Mouse (Mus musculus) adrenal gland, postnatal 4 days (tissue): Measurements from ENCODE around the gene Gch1. TPM values are rescaled to one million over a fixed set of nuclear protein-coding genes. Genes with fewer than 3 reads are reported as not detected.
"Not testable (repeated sequence)": the region's sequence is repeated elsewhere in the genome, so short reads cannot be mapped to it uniquely, and the experiment has no call there.

ENCODE experiments used
- DNase-seq, 2 experiments: peaks; one replicate each; pipeline ENCODE4 v3.0.0; 2021 to 2022; ENCODE audit warnings: low spot score in 2 of 2, mixed read lengths in 2 of 2
- total RNA-seq, 2 experiments: library from RNA; stranded (reverse); gene quantifications; 2 replicates each; pipeline ENCODE4 v1.2.3; 2021

Gch1 gene
- total RNA-seq, 2 experiments from 2014 or later, result 42.3 to 43.9 TPM

DNA sequence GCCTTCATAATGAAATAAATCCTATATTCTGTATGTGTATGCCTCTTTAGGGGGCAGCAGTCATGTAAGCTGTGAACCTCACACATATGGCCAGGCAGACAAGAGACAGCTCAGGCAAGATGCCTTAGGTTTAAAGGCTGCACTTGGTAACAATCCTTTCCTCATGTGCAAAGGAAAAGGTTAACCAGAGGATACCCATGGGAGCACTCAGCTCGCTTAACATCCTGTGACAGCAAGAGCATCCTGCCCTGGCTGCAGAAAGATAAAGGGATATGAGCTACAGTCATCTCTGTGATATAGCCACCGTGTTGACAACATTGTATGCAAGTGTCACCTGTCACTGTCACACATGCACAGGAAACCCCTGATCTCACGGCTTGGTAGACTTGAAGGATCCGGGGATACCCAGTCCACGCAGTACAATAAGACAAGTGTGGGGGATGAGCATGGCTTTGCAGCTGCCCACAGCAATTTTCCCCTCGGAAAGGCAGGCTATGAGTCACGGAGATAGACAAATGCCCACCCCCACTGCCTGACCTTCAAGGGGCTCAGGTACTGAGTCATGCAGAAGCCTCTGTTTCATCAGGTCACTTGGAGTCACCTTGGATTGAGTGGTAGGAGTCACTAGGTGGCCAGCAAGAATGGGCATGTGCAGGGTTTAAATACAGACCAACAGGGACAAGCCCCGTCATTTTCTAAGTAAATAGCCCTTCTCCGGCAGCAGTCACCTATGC lies 19.4 kb downstream of the Gch1 start:
- no peak for DNase-seq

DNA sequence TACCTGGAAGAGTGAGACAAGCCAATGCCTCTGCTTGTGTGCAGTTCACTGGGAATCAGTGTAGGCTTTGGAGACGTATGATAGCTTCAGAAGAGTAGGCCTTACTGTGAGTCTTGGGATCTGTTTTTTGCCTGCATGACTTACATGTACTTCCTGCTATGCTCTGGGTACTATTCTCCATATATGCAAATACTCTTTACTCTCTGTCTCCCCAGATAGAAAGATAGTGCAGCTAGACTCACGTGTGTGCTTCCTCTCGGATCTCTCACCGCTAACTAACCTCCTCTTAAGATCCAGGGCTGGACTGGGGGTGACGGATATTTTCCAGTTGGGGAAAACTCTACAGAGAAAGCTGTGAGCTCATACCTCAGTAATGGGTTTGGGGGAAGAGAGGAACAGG lies 23.5 kb downstream of the Gch1 start:
- no peak for DNase-seq

DNA sequence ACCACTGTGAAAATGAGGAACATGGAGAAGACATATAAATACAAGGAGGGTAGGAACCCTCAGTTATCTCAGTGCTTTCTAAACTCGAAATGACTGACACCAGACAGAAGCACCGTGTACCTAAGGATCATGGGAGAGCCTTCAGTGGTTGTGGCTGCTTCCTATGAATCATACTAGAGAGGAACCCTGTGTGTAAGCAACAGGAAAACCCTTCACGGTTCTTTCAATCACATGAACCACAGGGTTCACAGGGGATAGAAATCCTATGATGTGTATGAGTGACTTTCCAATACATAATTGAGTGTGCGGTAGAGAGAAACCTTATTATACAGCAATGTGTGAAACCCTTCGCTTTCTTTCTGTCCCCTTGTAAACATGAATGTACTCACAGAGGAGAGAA lies 24.1 kb downstream of the Gch1 start:
- DNase-seq, result no peak

DNA sequence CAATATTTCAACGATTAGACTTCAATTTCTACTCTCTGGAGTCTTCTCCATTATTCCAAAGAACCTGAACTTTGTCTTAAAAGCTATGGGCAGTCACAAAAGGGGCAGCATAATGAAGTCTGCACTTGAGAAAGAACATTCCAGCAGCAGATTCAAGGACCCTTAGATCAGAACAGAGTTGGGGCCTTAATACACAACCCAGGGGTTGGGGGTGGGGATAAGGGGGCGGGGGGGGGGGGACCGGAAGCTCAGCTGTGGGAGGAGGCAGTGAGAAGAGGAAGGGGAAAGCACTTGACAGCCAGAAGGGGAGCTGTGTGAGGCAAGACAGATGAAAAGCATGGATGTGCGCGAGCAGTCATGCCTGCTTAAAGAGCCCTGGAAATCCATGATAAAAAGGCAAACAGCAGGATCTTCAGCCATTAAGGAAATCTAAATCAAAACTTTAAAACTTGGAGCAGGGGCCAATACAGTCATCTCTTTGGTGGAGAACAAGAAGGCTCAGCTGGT lies 27.2 kb downstream of the Gch1 start:
- no peak for DNase-seq

DNA sequence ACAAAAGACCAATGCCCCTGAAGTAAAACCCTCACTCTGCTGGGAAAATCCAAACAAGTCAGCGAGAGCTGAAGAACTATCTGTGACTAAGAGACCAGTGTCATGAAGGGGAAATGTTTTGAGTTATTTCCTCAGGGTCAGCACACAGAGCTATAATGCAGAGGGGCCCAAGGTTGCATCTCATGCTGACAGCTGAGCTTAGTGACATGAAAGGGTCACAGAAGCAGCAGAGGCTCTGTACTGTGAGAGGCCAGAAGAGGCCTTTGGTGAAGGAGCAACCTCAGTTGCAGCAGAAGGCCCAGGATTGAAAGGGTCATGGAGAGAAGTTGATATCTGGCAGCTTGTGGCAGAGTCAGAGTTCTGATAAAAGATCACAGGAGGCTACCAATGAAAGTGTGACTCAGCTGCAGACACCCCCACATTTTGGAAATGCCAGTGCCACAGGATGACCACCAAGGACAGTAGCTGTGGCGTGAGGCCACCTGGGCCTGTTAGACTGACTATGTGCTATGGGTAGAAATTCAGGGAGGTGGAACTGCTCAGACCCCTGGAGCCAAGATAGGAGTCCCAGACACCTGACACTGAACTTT lies 29.1 kb downstream of the Gch1 start:
- no peak for DNase-seq

DNA sequence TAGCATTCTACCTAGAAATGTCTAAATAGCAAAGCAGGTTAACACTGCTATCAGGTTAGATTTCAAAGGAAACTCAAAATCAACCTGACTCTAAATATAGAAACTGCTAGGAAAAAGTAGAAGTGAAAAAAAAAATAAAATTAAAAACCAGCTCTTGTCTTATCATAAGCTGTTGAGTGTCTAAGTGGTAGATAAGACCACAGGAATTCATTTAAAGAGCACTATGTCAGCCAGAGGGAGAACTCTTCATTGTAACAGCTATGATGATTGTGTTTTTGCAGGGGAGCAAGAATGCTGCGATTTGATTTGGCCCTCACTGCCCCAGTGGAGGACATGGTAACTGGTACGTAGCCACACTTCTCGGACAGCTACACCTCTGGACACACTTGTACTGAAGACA lies 34.9 kb downstream of the Gch1 start:
- no peak for DNase-seq

DNA sequence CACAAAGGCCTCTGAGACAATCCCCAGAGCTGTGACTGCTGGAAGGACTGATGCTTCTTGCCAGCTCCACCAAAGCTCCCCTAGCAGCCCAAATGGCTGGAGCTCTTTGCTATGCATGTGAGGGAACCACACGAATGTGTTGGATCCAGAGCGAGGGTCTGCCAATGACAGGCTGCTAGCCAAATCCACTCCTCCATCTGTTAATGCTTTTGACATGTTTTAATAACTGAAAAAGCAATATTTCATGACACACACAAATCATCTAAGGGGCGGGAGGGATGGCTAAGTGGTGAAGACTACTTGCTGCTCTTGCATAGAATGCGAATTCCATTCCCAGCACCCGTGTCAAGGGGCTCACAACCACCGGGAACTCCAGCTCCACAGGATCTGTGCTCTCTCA lies 37.9 kb downstream of the Gch1 start:
- DNase-seq, result no peak

DNA sequence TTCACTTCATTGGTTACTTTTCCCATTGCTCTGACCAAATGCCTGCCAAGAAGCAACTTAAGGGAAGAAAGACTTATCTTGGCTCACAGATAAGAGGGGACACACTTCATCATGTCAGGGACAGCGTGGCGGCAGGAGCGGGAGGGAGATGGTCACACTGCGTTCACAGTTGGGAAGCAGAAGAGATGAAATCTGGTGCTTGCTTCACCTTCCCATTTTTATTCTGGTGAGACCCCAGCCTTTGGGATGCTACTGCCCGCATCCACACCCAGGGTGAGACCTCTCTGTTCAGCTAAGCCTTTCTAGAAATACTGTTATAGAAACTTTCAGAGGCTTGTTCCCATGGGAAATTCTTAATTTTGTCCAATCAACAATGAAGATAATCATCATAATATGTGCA lies 44.9 kb downstream of the Gch1 start:
- no peak for DNase-seq

DNA sequence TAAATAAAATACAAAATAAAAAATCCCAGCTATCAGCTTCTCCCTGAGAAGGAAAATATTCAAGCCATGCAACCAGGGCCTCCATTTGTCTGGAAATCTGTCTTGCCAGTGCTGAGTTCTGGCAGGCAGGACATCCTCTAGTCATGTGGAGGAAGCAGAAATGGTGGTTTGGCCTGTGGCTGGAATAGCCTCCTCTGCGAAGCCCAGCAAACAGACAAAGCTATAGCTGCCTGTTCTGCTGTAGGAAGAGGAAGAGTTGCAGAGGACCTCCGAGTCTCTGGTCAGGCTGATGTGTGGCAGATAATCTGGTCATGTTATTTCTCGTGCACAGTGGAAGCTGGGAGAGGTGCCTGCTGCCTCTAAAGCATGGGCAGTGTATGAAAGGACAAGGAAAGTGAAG lies 50.4 kb downstream of the Gch1 start:
- DNase-seq, result no peak

DNA sequence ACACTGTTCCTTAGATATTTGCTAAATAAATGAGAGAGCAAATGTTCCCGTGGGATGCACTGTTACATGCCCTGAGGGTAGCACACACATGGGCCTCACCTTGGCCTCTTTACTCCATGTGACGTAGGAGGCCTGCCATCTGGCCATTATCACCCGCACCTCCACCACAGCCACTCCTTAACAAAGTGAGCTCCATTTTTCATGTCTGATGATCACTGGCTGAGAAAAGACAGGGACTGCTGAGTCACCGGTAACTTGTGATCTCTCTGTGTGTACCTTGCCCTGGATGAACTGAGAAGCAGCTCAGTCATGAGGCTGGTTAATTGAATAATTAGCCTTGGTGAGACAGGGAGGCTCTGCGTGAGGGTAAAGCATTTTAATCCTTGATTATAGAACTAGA lies 52.6 kb downstream of the Gch1 start:
- no peak for DNase-seq

DNA sequence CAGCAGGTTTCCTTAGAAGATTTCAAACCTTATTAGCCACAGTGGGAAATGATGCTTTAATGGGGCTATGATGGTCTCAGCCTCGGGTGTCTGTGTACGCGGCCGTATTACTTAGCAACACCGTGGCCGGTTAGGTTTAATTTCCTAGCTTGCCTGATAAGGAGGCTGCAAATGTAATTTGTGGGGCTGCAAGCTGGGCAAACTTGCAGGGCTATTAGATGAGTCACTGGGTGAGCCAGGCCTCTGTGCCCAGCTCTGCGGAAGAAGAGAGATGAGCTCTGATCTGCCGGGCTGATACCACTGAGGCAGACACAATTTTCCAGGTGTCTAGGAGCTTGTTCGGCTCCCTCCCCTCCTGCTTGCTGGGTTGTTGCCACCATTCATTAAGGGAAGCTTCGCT lies 55.3 kb downstream of the Gch1 start:
- DNase-seq, result no peak

DNA sequence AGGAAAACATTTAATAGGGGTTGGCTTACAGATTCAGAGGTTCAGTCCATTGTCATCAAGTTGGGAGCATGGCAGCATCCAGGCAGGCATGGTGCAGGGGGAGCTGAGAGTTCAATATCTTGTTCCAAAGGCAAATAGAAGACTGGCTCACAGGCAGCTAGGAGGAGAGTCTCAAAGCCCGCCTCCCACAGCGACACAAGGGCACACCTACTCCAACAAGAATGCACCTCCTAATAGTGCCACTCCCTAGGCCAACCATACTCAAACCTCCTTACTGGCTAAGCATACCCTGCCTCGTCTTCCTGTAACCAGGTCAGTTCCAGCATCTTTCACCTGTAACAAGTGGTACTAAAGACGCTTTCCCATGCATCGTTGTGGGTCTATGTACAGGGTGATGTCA lies 61.2 kb downstream of the Gch1 start:
- no peak for DNase-seq

DNA sequence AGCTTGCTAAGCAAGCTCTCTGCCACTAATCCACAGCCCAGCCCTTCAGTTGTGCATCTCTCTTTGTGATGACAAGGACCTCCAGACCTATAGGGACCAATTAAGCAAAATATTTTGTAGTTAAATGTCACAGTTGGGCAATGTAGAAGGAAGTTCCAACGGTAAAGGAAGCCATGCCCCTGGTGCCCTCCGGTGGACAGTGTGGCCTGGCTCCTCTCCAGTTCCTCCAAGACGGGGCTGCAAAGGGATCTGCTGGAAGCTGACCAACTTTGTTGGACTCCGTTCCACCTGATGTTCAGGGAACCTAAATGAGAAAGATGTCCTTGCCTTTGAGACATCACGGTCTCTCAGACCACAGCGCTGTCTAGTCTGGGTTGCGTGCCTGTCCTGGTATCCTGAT lies 71.7 kb downstream of the Gch1 start:
- no peak for DNase-seq

DNA sequence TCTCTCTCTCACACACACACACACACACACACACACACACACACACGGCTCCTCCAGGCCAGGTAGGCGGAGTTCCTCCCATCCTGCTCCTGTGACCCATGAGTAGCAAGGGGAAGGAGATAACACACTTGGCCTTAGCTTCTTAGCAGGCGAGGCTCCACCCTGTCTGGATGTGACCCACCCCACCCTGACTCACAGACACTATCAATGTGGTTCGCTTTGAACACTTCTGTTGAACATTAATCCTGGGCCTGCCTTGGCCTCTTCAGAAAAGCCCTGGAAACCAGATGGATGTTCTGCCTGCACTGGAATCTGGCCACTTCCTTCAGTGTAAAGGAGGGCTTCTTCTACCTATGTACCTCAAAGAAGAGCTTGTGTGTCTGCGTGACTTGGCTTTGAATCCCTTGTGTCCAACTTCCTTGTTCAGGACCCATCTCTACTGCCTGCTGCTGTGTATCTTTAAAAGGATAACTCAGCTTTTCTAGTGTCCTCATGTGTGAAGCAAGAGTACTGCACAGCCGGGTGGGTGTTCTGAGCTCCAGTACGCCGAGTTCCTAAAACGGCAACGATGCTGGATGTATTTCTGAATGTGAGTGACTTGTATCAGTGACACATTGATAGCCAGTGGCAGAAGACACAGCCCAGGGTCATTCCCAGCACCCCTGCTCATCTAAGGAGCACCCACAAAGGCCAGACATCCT lies 73.0 kb downstream of the Gch1 start:
- DNase-seq, result no peak

DNA sequence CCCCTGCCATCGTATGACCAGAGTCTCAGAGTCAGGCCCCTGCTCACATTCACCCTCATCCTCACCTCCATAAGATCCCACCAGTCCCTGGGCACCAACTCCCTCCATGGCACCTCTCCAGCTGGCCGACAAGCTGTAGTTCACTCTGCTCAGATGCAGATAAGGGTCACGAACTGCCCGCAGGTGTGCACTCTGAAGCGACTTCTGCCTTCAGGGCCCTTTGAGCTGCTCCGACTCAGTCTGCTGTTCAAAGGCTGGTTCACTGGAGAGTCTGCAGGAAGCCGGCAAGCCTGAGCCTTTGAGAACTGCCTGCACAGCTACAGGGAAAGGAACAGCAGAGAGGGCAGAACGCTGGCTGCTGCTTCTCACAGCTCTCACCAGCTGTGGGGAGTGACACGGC lies 74.1 kb downstream of the Gch1 start:
- no peak for DNase-seq

DNA sequence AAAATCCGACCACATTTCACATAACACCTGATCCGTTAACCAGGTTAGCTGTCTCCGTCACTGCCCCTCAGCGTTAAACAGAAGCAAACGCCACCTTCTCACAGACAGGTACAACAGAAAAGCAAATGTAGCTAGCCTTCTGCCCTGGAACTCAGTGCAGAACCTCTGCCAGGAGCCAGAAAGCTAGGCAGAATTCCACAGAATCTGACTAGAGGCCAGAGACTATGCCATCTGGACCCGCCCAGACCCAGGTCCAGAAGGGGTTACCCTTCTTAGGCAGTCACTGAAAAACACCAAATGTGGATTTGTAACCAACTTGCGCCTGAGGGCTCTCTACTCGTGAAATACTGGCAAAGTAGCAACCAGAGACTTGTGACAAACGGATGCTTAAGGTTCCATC lies 77.9 kb downstream of the Gch1 start:
- DNase-seq, result no peak

DNA sequence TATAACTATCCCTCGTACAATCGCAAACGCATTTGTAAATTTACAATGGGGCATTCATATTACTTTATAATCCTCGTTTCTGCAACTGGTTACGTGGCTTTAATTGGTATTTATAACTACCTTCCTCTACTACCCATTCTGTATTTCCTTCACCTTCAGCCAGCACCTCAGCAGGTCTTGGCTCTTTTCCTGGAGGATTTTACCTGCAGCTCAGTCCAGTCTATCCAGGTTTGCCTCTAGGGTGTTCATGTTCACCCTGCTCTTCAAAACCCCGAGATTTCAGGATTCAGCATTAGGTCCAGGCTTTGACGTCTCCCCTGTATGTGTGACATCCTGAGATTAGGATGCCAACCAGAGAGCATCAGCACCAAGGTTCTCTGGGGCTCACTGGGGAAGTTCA lies 78.8 kb downstream of the Gch1 start:
- not testable (repeated sequence) for DNase-seq

DNA sequence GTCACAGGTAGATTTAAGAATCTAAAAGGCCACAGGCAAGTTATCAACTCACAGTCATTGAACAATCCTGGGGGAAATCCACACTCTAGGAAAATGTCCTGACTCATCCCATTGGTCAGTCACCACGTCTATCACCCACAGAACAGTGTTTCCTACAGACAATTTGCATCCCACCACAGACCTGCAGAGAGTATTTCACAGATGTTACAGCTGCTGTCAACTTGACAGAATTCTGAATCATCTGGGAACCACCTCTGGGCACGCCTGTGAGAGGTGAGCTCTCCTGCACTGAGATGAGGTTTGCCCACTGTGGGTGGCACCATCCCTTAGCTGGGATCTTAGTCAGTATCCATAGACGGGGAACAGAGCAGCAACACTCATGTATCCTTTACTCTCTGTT lies 81.8 kb downstream of the Gch1 start:
- no peak for DNase-seq

DNA sequence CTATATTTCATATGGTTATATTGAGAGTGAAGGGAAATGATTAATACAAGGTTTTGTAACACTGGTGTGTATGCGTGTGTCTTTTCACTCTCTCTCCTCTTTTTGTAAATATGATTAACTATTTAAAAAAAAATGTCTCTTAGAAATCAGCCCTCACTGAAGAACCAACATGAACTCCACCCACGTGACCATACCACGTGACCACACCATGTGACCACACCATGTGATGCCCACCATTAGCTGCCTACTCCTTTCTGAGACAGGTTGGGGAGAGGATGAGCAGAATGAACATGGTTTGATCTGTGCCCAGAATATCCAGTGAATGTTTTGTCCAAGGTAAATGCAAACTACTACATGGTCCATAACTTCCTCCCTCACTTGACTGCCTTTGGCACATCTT lies 83.5 kb downstream of the Gch1 start:
- no peak for DNase-seq

DNA sequence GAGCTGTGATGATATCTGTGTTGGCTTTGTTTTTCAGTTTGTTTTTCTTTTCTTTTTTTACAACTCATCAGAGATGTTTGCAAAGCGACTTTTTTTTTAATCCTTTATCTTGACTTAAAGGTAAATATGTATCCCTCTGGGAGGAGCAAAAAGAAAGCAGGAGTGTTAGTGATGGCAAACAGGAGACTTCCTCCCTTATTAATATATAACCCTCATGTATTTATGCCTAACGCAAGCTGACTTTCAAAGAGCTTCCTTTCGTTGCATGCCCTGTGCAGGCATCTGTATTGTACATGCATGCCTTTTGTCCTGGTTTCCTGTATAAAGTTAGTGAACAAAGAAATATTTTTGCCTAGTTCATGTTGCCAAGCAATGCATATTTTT lies 84.0 kb downstream of the Gch1 start:
- DNase-seq, result no peak

DNA sequence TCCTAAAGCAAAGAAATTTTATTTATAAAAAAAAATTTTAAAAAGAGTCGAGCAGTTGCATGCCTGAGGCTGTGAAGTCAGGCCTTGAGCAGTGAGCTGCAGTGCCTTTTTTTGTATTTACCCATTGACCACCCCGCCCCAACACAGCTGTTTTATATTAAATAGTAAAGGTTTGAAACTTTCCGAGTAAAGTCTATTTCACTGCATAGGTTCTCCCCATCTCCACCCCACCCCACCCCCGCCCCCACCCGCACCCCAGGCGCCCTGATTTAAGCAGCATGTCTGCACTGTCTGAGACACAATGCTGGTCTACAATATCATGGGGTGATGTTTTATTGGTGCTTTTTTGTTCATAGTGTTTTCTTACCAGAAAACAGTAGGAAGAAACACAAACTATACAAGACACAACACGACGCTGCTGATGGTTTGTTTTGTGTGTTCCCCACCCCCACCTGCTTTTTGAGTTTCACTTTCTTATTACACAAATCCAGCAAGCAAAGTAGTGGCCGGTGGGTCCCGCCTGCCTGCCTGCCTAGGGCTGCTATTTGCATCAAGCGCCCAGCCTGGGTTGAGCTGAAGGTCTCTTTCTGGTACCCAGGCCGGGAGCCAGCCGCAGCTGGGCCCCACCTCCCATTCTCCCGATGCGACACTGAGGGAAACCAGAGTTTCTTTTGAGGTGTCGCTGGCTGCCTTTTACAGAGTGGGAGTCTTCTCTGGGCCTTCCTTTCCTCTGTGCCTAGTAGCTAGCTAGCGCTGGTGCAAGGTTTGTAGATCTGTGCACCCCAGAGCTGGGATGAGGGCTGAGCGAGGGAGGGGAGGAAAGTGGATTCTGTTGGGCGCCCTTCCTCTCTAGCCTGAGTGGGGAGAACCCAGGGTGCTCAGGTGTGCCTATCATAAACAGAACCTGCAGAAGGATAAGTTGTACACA lies 84.7 kb downstream of the Gch1 start:
- DNase-seq, result no peak
